Mouse (Mus musculus) limb, embryonic 11.5 days (tissue): ENCODE measurements at regions not wholly inside any gene's neighbourhood (a gene's known extent, or its start where the extent isn't known, plus 50 kb on each side); places are given as distances from the start of the nearest gene placed in this dataset.

ENCODE experiments used
- ATAC-seq: fragments of 200-750 bp; cut with Nextera tagmentation; 2 replicates; pipeline ENCODE4 v1.8.0; 2017; ENCODE audit warnings: low read depth; ENCODE audit not compliant: insufficient number of reproducible peaks, low FRiP score, low TSS enrichment
- DNase-seq: peaks from one replicate; pipeline ENCODE4 v3.0.0-alpha.2; 2015; ENCODE audit warnings: low spot score
- H3K27ac ChIP-seq: fragments of 300-500 bp; sonication (generic); replicated peaks from 2 replicates; pipeline ENCODE4 v1.5.1; 2014; ENCODE audit warnings: low read depth, mild to moderate bottlenecking, low read length
- H3K27me3 ChIP-seq: fragments of 300-500 bp; sonication (generic); 2 replicates; pipeline ENCODE4 v1.6.1; 2014; ENCODE audit warnings: mild to moderate bottlenecking, low read length, mixed read lengths; ENCODE audit not compliant: control insufficient read depth, insufficient read depth
- H3K36me3 ChIP-seq: fragments of 300-500 bp; sonication (generic); 2 replicates; pipeline ENCODE4 v1.6.1; 2014; ENCODE audit warnings: mild to moderate bottlenecking, low read length, moderate library complexity, mixed read lengths; ENCODE audit not compliant: control insufficient read depth, insufficient read depth
- H3K4me1 ChIP-seq: fragments of 300-500 bp; sonication (generic); 2 replicates; pipeline ENCODE4 v1.6.1; 2014; ENCODE audit warnings: low read length, mixed read lengths; ENCODE audit not compliant: control insufficient read depth, insufficient read depth
- H3K4me2 ChIP-seq: fragments of 300-500 bp; sonication (generic); 2 replicates; pipeline ENCODE4 v1.6.1; 2014; ENCODE audit warnings: low read depth, mild to moderate bottlenecking, moderate library complexity; ENCODE audit not compliant: severe bottlenecking
- H3K4me3 ChIP-seq: fragments of 300-500 bp; sonication (generic); 2 replicates; pipeline ENCODE4 v1.5.1; 2014; ENCODE audit warnings: low read depth, low read length
- H3K9ac ChIP-seq: fragments of 300-500 bp; sonication (generic); 2 replicates; pipeline ENCODE4 v1.6.1; 2014; ENCODE audit warnings: mild to moderate bottlenecking, low read length
- H3K9me3 ChIP-seq: fragments of 300-500 bp; sonication (generic); 2 replicates; pipeline ENCODE4 v1.6.1; 2016; ENCODE audit warnings: low read length; ENCODE audit not compliant: control insufficient read depth
- WGBS: fragments of 180-500 bp; shearing (Covaris S2); extraction: QIAGEN DNeasy Blood & Tissue Kit; methylation state at CpG from one replicate; pipeline ENCODE4 v1.1.7; 2014; 5-methylcytosine and 5-hydroxymethylcytosine counted together

DNA sequence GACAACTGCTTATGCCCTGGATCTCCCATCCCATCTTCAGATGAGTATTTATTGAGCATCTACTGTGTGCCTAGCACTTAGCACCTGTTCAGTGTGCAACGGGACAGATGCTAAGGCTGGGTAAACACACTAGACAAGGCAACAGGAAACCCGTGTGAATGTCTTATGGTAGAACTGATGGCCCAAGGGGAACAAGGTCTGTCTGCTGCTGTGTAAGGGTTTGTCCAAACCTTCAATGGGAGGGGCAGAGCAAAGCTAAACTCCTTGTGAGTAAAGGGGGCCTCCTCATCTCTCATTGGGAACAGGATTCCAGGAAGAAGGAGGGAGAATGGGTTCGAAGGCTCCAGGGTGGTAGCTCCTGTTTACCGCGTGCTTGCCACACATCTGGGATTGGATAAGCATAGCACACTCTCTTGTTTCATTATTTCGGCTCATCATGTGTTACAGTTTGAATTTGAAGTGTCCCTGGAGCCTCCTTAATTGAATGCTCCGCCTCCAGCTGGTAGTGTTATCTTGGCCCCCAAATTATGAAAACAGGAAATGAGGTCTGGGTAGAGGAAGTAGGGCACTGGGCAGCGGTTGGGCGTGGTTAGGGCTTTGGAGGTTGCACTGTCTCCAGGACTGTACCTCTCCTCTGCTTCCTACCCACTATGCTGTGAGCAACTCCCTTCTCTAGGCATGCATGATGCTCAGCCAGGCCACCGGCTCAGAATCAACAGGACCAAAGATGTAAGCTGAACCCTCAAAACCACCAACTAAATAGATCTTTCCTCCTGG, 348.9 kb upstream of the Tbx3 start:
- no peak for DNase-seq

DNA sequence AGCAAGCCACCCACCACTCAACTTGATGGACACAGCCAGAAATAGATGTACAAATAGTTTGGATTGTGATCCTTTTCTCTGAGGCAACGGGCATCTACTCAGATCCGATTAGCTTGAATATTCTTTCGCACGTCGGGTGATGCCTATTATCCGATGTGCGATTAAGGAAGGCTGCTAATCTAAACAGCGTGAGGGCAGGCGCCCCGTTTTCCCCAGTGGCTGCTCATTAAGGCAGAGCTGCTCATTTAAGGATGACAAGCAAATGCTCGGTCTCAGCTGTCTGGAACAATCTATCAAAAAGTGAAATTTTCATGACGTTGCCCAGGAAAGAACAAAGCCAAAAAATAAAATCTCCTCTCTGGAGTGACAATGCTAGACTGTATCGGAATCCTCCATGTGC, 348.1 kb upstream of the Tbx3 start:
- 70% methylated on average over 13 of the region's 13 CpGs for WGBS
- Histone ChIP-seq H3K4me1 (no peaks in the 10 kb centered on the region), H3K27me3 (no peaks in the 10 kb centered on the region), H3K9ac (no peak overlapping the region), H3K36me3 (no peaks in the 10 kb centered on the region), H3K27ac (no peak overlapping the region), H3K9me3 (no peaks in the 10 kb centered on the region), H3K4me3 (no peak overlapping the region), H3K4me2 (no peak overlapping the region)
- ATAC-seq (no peak), DNase-seq (no peak)

More for the DNA sequence above, 348.9 kb upstream of the Tbx3 start:
- H3K9ac ChIP-seq: no peak overlapping the region
- no peaks in the 10 kb centered on the region for H3K27me3 ChIP-seq
- H3K9me3 ChIP-seq: no peaks in the 10 kb centered on the region
- WGBS: 90% methylated on average over 10 of the region's 10 CpGs
- H3K4me3 ChIP-seq: no peak overlapping the region
- ATAC-seq: no peak
- H3K4me1 ChIP-seq: no peaks in the 10 kb centered on the region
- no peaks in the 10 kb centered on the region for H3K36me3 ChIP-seq
- H3K4me2 ChIP-seq: no peak overlapping the region
- no peak overlapping the region for H3K27ac ChIP-seq

DNA sequence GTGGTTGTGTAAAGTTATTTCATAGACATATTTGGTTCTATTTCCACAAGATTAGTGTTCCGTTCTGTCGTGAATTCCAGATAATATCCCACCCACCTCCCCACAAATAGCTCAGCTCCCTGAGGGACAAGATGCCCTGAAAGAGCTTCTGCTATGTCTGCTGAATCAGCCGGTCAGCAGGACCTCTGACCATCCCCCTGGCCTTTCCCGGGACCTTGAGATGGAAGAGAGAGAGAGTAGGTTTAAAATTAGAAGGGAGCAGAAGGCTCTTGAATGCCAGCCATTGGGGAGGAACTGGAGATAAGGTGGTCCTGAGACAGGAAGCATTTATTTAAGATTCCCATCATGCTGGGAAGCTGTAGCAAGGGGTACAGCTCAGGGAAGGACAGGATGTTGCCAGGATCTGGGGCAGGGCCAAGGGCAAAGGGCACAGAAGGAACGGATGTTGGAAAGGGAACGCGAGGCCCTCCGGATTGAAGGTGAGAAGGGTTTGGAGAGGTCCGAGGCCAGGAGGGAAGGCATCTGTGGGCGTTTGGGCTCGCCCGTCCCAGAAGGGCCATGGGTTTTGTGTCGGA, 344.7 kb upstream of the Tbx3 start:
- no peak overlapping the region for H3K4me2 ChIP-seq
- H3K4me1 ChIP-seq: no peaks in the 10 kb centered on the region
- WGBS: 78% methylated on average over 13 of the region's 13 CpGs
- H3K4me3 ChIP-seq: no peak overlapping the region
- ATAC-seq: no peak
- H3K27ac ChIP-seq: no peak overlapping the region
- H3K36me3 ChIP-seq: no peaks in the 10 kb centered on the region
- DNase-seq: no peak
- no peaks in the 10 kb centered on the region for H3K9me3 ChIP-seq
- H3K27me3 ChIP-seq: no peaks in the 10 kb centered on the region
- H3K9ac ChIP-seq: no peak overlapping the region

DNA sequence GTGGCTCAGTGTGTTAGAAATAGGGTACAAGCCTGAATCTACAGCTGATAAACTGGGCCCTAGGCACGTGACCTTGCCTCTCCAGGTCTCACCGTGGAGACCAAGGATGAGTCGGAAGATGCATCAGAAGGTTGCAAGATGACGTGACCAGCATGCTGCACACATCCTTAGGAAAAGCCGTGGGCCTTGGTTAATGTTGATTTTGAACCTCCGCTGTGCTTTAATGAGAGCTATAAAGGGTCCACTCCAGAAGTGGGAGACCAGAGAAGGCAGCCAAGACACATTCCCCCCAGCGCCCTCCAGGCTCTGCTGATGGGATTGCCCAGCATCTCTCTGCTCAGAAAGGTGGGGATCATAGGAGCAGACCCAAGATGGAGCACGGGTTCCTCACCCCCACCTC, 343.6 kb upstream of the Tbx3 start:
- Histone ChIP-seq H3K36me3 (no peaks in the 10 kb centered on the region), H3K4me3 (no peak overlapping the region), H3K9ac (no peak overlapping the region), H3K27ac (no peak overlapping the region), H3K4me1 (no peaks in the 10 kb centered on the region), H3K9me3 (no peaks in the 10 kb centered on the region), H3K27me3 (peaks cover 2% of the 10 kb centered on the region; the same call in 1 of the 2 replicates), H3K4me2 (no peak overlapping the region)
- DNase-seq (no peak), ATAC-seq (no peak)
- 88% methylated on average over 8 of the region's 8 CpGs for WGBS

DNA sequence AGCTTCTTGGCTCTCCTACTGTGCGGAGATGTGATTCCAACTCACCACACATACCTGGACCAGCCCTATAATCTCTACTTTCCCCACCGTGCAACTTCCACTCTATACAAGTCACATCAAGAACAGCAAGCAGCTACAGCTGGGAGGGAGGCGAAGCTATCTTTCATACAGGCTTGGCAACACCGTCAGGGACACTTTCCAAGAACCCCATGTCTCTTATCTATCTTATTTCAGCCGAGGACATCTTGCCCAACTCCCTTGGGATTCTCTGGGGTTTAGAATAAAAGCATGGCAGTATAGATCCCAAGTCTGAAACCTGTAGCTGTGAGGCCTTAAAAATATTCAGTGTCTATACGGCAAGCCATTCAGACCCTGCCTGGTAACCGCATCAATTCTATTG, 341.5 kb upstream of the Tbx3 start:
- H3K36me3 ChIP-seq: no peaks in the 10 kb centered on the region
- H3K27me3 ChIP-seq: peaks cover 3% of the 10 kb centered on the region; the same call in 1 of the 2 replicates
- 91% methylated on average over 7 of the region's 7 CpGs for WGBS
- no peaks in the 10 kb centered on the region for H3K9me3 ChIP-seq
- H3K27ac ChIP-seq: no peak overlapping the region
- DNase-seq: no peak
- H3K4me1 ChIP-seq: no peaks in the 10 kb centered on the region
- H3K9ac ChIP-seq: no peak overlapping the region
- ATAC-seq: no peak
- H3K4me3 ChIP-seq: no peak overlapping the region
- no peak overlapping the region for H3K4me2 ChIP-seq

DNA sequence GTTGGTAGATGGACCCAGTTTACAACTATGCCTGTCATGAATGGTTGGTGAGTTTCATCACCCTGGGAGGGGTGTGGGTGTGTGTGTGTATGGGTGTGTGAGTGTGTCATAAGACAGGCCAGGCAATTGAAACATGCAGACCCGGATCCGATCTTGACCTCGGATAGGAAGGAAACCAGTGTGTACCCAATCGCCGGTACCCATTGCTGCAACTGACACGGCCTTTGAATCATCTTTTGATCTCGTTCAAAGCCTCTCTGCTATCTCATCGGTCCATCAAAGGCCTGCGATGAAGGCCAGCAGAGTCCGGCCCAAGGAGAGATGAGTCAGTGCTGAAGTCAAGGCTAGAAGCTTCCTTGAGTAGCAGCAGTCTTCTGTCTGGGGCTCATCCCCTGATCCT, 341.1 kb upstream of the Tbx3 start:
- DNase-seq (no peak), ATAC-seq (no peak)
- no peaks in the 10 kb centered on the region for H3K4me1 ChIP-seq
- peaks cover 3% of the 10 kb centered on the region; the same call in 1 of the 2 replicates for H3K27me3 ChIP-seq
- no peaks in the 10 kb centered on the region for H3K36me3 ChIP-seq
- no peak overlapping the region for H3K4me3 ChIP-seq
- no peak overlapping the region for H3K4me2 ChIP-seq
- 90% methylated on average over 10 of the region's 10 CpGs for WGBS
- H3K9ac ChIP-seq: no peak overlapping the region
- no peak overlapping the region for H3K27ac ChIP-seq
- no peaks in the 10 kb centered on the region for H3K9me3 ChIP-seq

DNA sequence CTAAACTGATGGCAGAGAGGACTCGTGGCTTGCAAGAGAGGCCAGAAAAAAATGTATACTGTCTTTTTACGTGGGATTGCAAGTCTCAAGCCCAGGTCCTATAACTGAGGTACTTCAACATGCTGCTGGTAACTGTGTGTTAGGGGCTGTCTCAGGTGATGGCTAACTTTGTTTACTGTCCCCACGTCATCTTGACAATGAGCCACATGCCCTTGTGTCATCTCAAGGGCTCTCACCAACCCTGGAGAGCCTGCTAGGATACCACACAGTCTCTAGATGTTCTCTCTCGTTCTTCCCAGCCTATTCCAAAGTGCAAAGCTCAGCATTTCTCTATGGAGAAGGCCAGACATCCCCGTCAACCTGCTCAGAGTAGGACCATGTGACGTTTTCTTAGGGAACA, 340.6 kb upstream of the Tbx3 start:
- Histone ChIP-seq H3K4me2 (no peak overlapping the region), H3K9me3 (no peaks in the 10 kb centered on the region), H3K27ac (no peak overlapping the region), H3K9ac (no peak overlapping the region), H3K36me3 (no peaks in the 10 kb centered on the region), H3K27me3 (peaks cover 3% of the 10 kb centered on the region; the same call in 1 of the 2 replicates), H3K4me1 (no peaks in the 10 kb centered on the region), H3K4me3 (no peak overlapping the region)
- WGBS: 83% methylated on average over 6 of the region's 6 CpGs
- no peak for ATAC-seq
- DNase-seq: no peak

DNA sequence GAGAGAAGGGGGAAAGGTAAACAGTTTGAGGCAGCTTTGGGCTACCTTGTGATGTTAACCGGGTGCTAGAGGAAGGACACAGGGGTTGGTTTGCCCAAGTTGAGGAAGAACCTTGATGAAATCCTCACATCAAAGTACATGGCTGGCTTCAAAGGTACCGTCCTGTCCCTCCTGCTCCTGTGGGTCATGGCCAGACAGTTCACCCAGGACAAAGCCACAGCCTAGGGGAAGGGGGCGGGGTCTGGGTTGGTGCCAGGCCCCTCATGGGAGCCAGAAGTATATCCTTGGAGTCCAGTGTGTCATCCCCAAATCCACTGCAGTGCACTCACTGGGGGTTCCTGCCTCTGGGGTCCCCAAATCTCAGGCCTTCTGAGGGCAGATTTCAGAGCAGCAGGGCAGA, 339.0 kb upstream of the Tbx3 start:
- no peak overlapping the region for H3K4me3 ChIP-seq
- 73% methylated on average over 3 of the region's 3 CpGs for WGBS
- no peaks in the 10 kb centered on the region for H3K4me1 ChIP-seq
- no peak for ATAC-seq
- H3K27me3 ChIP-seq: peaks cover 3% of the 10 kb centered on the region; the same call in 1 of the 2 replicates
- no peak for DNase-seq
- H3K27ac ChIP-seq: no peak overlapping the region
- no peak overlapping the region for H3K9ac ChIP-seq
- H3K9me3 ChIP-seq: no peaks in the 10 kb centered on the region
- no peaks in the 10 kb centered on the region for H3K36me3 ChIP-seq
- H3K4me2 ChIP-seq: no peak overlapping the region
